Mouse (Mus musculus) liver, embryonic 16.5 days (tissue): ENCODE measurements around the gene Ptch1. TPM values are rescaled to one million over a fixed set of nuclear protein-coding genes. Genes with fewer than 3 reads are reported as not detected.

Experiments
- ATAC-seq: fragments of 200-750 bp; cut with Nextera tagmentation; 2 replicates; pipeline ENCODE4 v1.8.0; 2017; ENCODE audit warnings: low read depth, mild to moderate bottlenecking, moderate number of reproducible peaks, moderate library complexity
- H3K27ac ChIP-seq: fragments of 300-500 bp; sonication (generic); 2 replicates; pipeline ENCODE4 v1.5.1; 2014; ENCODE audit warnings: mild to moderate bottlenecking, low read length
- H3K27me3 ChIP-seq: fragments of 300-500 bp; sonication (generic); 2 replicates; pipeline ENCODE4 v1.6.1; 2014; ENCODE audit warnings: low read depth, low read length, mixed read lengths; ENCODE audit not compliant: control insufficient read depth, insufficient read depth
- H3K36me3 ChIP-seq: fragments of 300-500 bp; sonication (generic); 2 replicates; pipeline ENCODE4 v1.6.1; 2014; ENCODE audit warnings: mild to moderate bottlenecking; ENCODE audit not compliant: control insufficient read depth, insufficient read depth
- H3K4me1 ChIP-seq: fragments of 300-500 bp; sonication (generic); 2 replicates; pipeline ENCODE4 v1.6.1; 2014; ENCODE audit warnings: low read depth, low read length, mixed read lengths; ENCODE audit not compliant: control insufficient read depth
- H3K4me2 ChIP-seq: fragments of 300-500 bp; sonication (generic); 2 replicates; pipeline ENCODE4 v1.6.1; 2014; ENCODE audit warnings: low read depth, low read length, mixed read lengths
- H3K4me3 ChIP-seq: fragments of 300-500 bp; sonication (generic); 2 replicates; pipeline ENCODE4 v1.5.1; 2014; ENCODE audit warnings: low read depth, mild to moderate bottlenecking, low read length
- H3K9ac ChIP-seq: fragments of 300-500 bp; sonication (generic); 2 replicates; pipeline ENCODE4 v1.6.1; 2014; ENCODE audit warnings: low read depth, low read length
- H3K9me3 ChIP-seq: fragments of 300-500 bp; sonication (generic); replicated peaks from 2 replicates; pipeline ENCODE4 v1.6.1; 2016; ENCODE audit warnings: low read length; ENCODE audit not compliant: control insufficient read depth
- WGBS: fragments of 180-500 bp; shearing (Covaris S2); extraction: QIAGEN DNeasy Blood & Tissue Kit; methylation state at CpG from one replicate; pipeline ENCODE4 v1.1.7; 2014; ENCODE audit not compliant: insufficient replicate concordance; 5-methylcytosine and 5-hydroxymethylcytosine counted together
- polyA plus RNA-seq: library from polyadenylated mRNA; unstranded; fragments of >200 nt; fragmentation: Nextera tagmentation; extraction: Ambion mirVana; gene quantifications from 2 replicates; pipeline ENCODE4 v1.2.1, GENCODE M21; 2015

Gene Ptch1
- polyA plus RNA-seq, 1 experiment from 2014 or later: 3.1 TPM

- no peak overlapping the region for H3K4me3 ChIP-seq
- H3K27me3 ChIP-seq: no peaks in the 10 kb centered on the region
- H3K4me2 ChIP-seq: no peak overlapping the region
- no peak overlapping the region for H3K27ac ChIP-seq
- peaks cover 2% of the 10 kb centered on the region; the same call in 1 of the 2 replicates for H3K4me1 ChIP-seq
- H3K36me3 ChIP-seq: peaks cover 7% of the 10 kb centered on the region; the same call in 1 of the 2 replicates
- peak; percentile 61; the same call in 1 of the 2 replicates for ATAC-seq
- WGBS: 76% methylated on average over 5 of the region's 5 CpGs
- no peak overlapping the region for H3K9ac ChIP-seq
- H3K9me3 ChIP-seq: no peaks in the 10 kb centered on the region
Measured at GRCm38 (mm10) chr13:63544967-63545253, 28.5 kb downstream of the Ptch1 start.

- no peak overlapping the region for H3K9ac ChIP-seq
- H3K4me2 ChIP-seq: no peak overlapping the region
- 77% methylated on average over 13 of the region's 13 CpGs for WGBS
- peaks cover 2% of the 10 kb centered on the region; the same call in 1 of the 2 replicates for H3K4me1 ChIP-seq
- ATAC-seq: no peak
- H3K9me3 ChIP-seq: no peaks in the 10 kb centered on the region
- H3K36me3 ChIP-seq: peaks cover 11% of the 10 kb centered on the region
- H3K4me3 ChIP-seq: no peak overlapping the region
- H3K27me3 ChIP-seq: no peaks in the 10 kb centered on the region
- H3K27ac ChIP-seq: no peak overlapping the region
Measured at GRCm38 (mm10) chr13:63544119-63544966, 29.1 kb downstream of the Ptch1 start.

GRCm38 (mm10) chr13:63543459-63543858 is 29.9 kb downstream of the Ptch1 start:
- Histone ChIP-seq H3K9me3 (no peaks in the 10 kb centered on the region), H3K36me3 (peaks cover 19% of the 10 kb centered on the region), H3K4me3 (no peak overlapping the region), H3K27ac (no peak overlapping the region), H3K4me1 (peaks cover 2% of the 10 kb centered on the region; the same call in 1 of the 2 replicates), H3K9ac (no peak overlapping the region), H3K4me2 (no peak overlapping the region), H3K27me3 (no peaks in the 10 kb centered on the region)
- no peak for ATAC-seq
- 77% methylated on average over 6 of the region's 6 CpGs for WGBS

GRCm38 (mm10) chr13:63542796-63543384 is 30.5 kb downstream of the Ptch1 start:
- Histone ChIP-seq H3K9me3 (no peaks in the 10 kb centered on the region), H3K4me2 (no peak overlapping the region), H3K36me3 (peaks cover 21% of the 10 kb centered on the region), H3K27me3 (no peaks in the 10 kb centered on the region), H3K9ac (no peak overlapping the region), H3K4me3 (no peak overlapping the region), H3K27ac (no peak overlapping the region), H3K4me1 (peaks cover 2% of the 10 kb centered on the region; the same call in 1 of the 2 replicates)
- no peak for ATAC-seq
- WGBS: 66% methylated on average over 3 of the region's 3 CpGs

DNA sequence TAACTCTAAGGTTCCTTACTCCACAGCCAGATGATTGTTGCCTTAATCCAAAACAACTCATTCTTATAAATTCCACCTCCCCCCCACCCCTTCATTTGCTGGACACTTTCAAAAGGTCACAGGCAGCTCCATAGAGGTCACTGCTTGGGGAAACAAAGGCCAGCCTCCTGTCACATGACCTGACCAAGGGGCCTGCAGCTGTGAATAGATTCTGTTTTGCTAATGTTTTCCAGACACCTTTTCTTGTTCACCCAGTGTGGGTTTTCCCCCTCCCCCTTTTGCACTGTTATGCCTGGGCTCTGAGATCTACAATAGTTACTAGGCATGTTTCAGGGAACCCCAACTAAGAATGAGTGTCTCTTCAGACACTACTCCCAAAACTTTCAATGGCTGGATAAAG is 31.9 kb downstream of the Ptch1 start:
- Histone ChIP-seq H3K9me3 (no peaks in the 10 kb centered on the region), H3K36me3 (peaks cover 27% of the 10 kb centered on the region), H3K27me3 (no peaks in the 10 kb centered on the region), H3K27ac (no peak overlapping the region), H3K4me3 (no peak overlapping the region), H3K4me2 (no peak overlapping the region), H3K9ac (no peak overlapping the region), H3K4me1 (peaks cover under 1% of the 10 kb centered on the region; the same call in 1 of the 2 replicates)
- ATAC-seq: no peak

- Histone ChIP-seq H3K36me3 (peaks cover 35% of the 10 kb centered on the region), H3K27ac (no peak overlapping the region), H3K4me2 (no peak overlapping the region), H3K9me3 (no peaks in the 10 kb centered on the region), H3K4me1 (no peaks in the 10 kb centered on the region; the same call in 1 of the 2 replicates), H3K4me3 (no peak overlapping the region), H3K27me3 (no peaks in the 10 kb centered on the region), H3K9ac (no peak overlapping the region)
- no peak for ATAC-seq
- WGBS: 83% methylated on average over 12 of the region's 12 CpGs
Measured at GRCm38 (mm10) chr13:63540584-63540983, 32.8 kb downstream of the Ptch1 start.

DNA sequence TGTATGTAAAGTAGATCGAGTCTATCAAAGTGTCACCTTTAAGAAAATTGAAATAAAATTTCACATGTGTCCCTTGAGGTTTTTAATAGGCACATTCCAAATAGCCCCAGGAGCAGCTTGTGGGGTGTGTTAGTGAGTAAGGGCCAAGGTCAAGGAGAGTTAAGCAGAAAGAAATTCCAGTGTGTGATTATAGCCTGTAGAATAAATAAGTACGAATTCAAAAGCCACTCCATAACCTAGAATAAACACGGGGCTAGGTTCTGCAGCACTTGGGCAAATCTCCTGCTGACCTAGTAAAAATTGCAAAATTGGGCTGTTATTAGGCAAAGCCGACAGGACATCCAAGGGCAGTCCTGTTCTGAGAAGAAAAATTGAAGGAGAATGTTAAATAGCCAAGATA is 38.4 kb downstream of the Ptch1 start:
- WGBS: 79% methylated on average over 4 of the region's 4 CpGs
- ATAC-seq: no peak
- Histone ChIP-seq H3K36me3 (peaks cover 62% of the 10 kb centered on the region), H3K4me1 (no peaks in the 10 kb centered on the region), H3K27me3 (no peaks in the 10 kb centered on the region), H3K27ac (no peak overlapping the region), H3K9me3 (no peaks in the 10 kb centered on the region), H3K9ac (no peak overlapping the region), H3K4me2 (no peak overlapping the region), H3K4me3 (no peak overlapping the region)

DNA sequence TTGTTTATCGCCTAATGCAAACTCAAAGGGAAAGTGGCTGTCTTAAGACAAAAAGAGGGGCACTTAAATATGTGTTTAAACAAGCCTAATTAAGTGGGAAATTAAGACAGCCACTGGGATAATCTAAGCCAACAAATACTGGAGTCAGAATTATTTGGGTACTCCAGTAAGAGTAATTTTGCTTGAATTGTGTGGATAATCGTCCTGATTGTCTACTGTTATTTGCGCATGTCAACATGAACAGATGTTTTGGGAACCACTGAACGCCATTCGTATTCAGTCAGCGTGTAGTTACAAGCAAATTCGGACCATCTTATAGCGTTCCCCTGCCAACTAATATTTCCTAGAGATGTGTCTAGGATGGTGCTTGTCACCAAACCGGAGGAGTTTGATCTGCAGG is 42.5 kb downstream of the Ptch1 start:
- H3K36me3 ChIP-seq: peaks cover 47% of the 10 kb centered on the region
- no peak for ATAC-seq
- H3K4me1 ChIP-seq: peaks cover 4% of the 10 kb centered on the region; the same call in 1 of the 2 replicates
- H3K9ac ChIP-seq: no peak overlapping the region
- H3K4me3 ChIP-seq: no peak overlapping the region
- H3K27ac ChIP-seq: no peak overlapping the region
- H3K9me3 ChIP-seq: no peaks in the 10 kb centered on the region
- no peaks in the 10 kb centered on the region for H3K27me3 ChIP-seq
- 82% methylated on average over 9 of the region's 9 CpGs for WGBS
- H3K4me2 ChIP-seq: no peak overlapping the region

DNA sequence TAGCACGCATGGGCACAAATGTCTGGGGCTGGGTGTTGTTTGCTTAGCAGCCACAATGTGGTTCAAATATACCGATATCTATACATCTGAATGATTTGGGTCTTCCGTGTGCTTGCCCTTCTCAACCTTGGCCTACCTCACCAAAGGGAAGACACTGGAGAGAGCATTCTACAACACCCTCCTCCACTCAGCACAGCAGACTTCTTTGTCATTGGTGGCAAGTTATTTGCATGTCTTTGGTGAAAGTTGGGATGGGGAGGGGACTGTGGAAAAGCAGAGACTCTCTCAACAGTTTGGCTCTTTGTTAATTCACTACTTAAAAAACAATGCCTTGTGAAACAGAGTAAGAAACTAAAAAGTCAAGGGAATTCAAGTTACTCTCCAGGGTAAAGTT is 43.0 kb downstream of the Ptch1 start:
- no peak overlapping the region for H3K9ac ChIP-seq
- H3K27me3 ChIP-seq: no peaks in the 10 kb centered on the region
- no peak overlapping the region for H3K4me3 ChIP-seq
- no peak overlapping the region for H3K27ac ChIP-seq
- no peaks in the 10 kb centered on the region for H3K9me3 ChIP-seq
- peaks cover 4% of the 10 kb centered on the region; the same call in 1 of the 2 replicates for H3K4me1 ChIP-seq
- 67% methylated on average over 3 of the region's 3 CpGs for WGBS
- ATAC-seq: no peak
- no peak overlapping the region for H3K4me2 ChIP-seq
- H3K36me3 ChIP-seq: peaks cover 42% of the 10 kb centered on the region
